In the genomic region with DNA sequence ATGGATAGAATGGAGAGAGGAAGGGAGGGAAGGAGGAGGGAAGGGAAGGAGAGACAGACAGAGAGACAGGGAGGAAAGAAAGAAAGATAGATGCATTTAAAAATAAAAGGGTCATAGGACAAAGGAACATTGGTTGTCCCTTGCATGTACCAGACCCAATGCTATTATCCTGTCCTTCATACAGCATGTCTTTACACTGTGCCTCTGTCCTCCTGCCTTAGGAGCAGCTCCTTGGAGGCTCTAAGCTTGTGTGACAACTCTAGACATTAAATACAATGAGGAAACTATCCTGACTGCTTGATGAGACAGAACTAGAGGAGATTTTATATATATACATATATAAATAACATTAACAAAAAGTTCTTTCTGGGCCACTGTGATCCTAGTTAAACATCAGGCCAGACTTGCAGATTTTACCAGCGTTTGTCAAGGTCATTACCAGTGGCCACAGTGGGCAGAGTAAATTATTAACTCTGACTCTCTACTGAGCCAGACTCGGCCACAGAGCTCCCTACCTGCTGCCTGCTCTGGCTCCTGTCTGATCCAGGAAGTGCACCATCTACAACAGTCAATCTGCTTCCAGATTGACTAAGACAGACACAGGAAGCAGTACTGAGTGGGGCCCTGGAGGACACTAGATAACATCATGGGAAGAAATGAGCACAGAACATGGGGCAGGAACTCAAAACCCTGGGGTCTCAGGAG, we compare ENCODE assay signal across 14 mouse cellular contexts.
A peak's percentile ranks its signal among the peaks of the same experiment; 100 is the strongest.
DNase-seq lines count a peak whose midpoint lies in the region; ATAC-seq and TF ChIP-seq lines count a peak whose summit lies in the region.
"Had no signal": no experiment of that assay in that cellular context is flagged by ENCODE, and none has a peak within 500 bp of the region (broad histone marks: within the 10 kb centered on the region; RNA-seq: fewer than 3 reads in every experiment).

No protein-coding gene starts in this region.

- ATAC-seq in lung, postnatal 0 days: 0 out of 2 replicates have a peak, but pooled peaks have one; percentile 14
- ATAC-seq in liver, embryonic 12.5 days: no peak

- no peak for DNase-seq in heart, embryonic 10.5 days (ENCODE audit: low spot score)
- no peak for DNase-seq in heart, adult 11 months
- DNase-seq in lung, postnatal 0 days (ENCODE audit: low spot score): no peak
- DNase-seq in lung, postnatal 10 days: no peak
- no peak for DNase-seq in adrenal gland, adult 18-20 months (ENCODE audit: low spot score in 2 of 2)
- no peak for DNase-seq in left cerebral cortex, postnatal 10 days (ENCODE audit: extremely low spot score in 1 of 2, low spot score in 2 of 2)
- no peak for DNase-seq in gastrocnemius, postnatal 4 days (ENCODE audit: low spot score in 2 of 2)
- DNase-seq: adrenal gland, adult 8-10 months; cerebellum, postnatal 10 days; lung, adult 18-20 months had no signal

- TF ChIP-seq CTCF in lung, postnatal 0 days (IDR thresholded peaks at IDR 0.05): no peak

- 71% methylated on average over 2 of the region's 2 CpGs for WGBS in heart, embryonic 10.5 days
- WGBS in lung, postnatal 0 days: 31% methylated on average over 2 of the region's 2 CpGs
- WGBS in liver, embryonic 12.5 days (ENCODE audit: insufficient replicate concordance): 25% methylated on average over 2 of the region's 2 CpGs

- H3K9me3 ChIP-seq in heart, embryonic 10.5 days: no peaks in the 10 kb centered on the region
- no peaks in the 10 kb centered on the region for H3K9me3 ChIP-seq in lung, postnatal 0 days (ENCODE audit: low read length)
- no peaks in the 10 kb centered on the region for H3K9me3 ChIP-seq in liver, embryonic 12.5 days (replicated peaks)

- H3K4me1 ChIP-seq in heart, embryonic 10.5 days: peaks cover 45% of the 10 kb centered on the region
- peaks cover 7% of the 10 kb centered on the region; the same call in 1 of the 2 replicates for H3K4me1 ChIP-seq in lung, postnatal 0 days (ENCODE audit: insufficient read depth, low read depth, low read length)
- peaks cover 15% of the 10 kb centered on the region; the same call in 1 of the 2 replicates for H3K4me1 ChIP-seq in liver, embryonic 12.5 days

- H3K27me3 ChIP-seq in heart, embryonic 10.5 days (ENCODE audit: insufficient read depth, poor library complexity, severe bottlenecking): no peaks in the 10 kb centered on the region
- H3K27me3 ChIP-seq in lung, postnatal 0 days (replicated peaks; ENCODE audit: insufficient read depth, low read length): no peaks in the 10 kb centered on the region
- H3K27me3 ChIP-seq in liver, embryonic 12.5 days (replicated peaks): peaks cover 25% of the 10 kb centered on the region

- no peak overlapping the region for H3K4me3 ChIP-seq in heart, embryonic 10.5 days
- no peak overlapping the region for H3K4me3 ChIP-seq in lung, postnatal 0 days (ENCODE audit: low read depth, low read length)
- H3K4me3 ChIP-seq in liver, embryonic 12.5 days: no peak overlapping the region
- H3K4me3 ChIP-seq: left cerebral cortex, adult 2 months had no signal

- intact Hi-C loops in left cerebral cortex, postnatal 10 days (cut with DNase I): no loop called here

- TF ChIP-seq EP300 in lung, postnatal 0 days (IDR thresholded peaks at IDR 0.05): no peak

- peak overlapping the region; percentile 37; the same call in 1 of the 2 replicates for H3K27ac ChIP-seq in heart, embryonic 10.5 days
- H3K27ac ChIP-seq in lung, postnatal 0 days (ENCODE audit: low read length): peak overlapping the region; percentile 26; the same call in 1 of the 2 replicates
- H3K27ac ChIP-seq in liver, embryonic 12.5 days: 0 out of 2 replicates have a peak overlapping the region, but pooled peaks have one; percentile 10
- H3K27ac ChIP-seq: left cerebral cortex, adult 2 months had no signal

- peaks cover 19% of the 10 kb centered on the region for H3K36me3 ChIP-seq in heart, embryonic 10.5 days
- no peaks in the 10 kb centered on the region for H3K36me3 ChIP-seq in lung, postnatal 0 days (ENCODE audit: insufficient read depth, low read length)
- no peaks in the 10 kb centered on the region for H3K36me3 ChIP-seq in liver, embryonic 12.5 days

- H3K4me2 ChIP-seq in lung, postnatal 0 days (replicated peaks; ENCODE audit: low read depth, low read length): no peak overlapping the region
- H3K4me2 ChIP-seq in liver, embryonic 12.5 days: no peak overlapping the region
- H3K4me2 ChIP-seq: heart, embryonic 11.5 days; midbrain, embryonic 11.5 days had no signal

- no peak overlapping the region for H3K9ac ChIP-seq in lung, postnatal 0 days (replicated peaks; ENCODE audit: low read depth)
- H3K9ac ChIP-seq in liver, embryonic 12.5 days: no peak overlapping the region
